Mouse (Mus musculus) liver, embryonic 12.5 days (tissue): ENCODE data around the gene Scgb2b26. TPM values are rescaled to one million over a fixed set of nuclear protein-coding genes. Genes with fewer than 3 reads are reported as not detected.
"Not testable (repeated sequence)": the region's sequence is repeated elsewhere in the genome, so short reads cannot be mapped to it uniquely, and the experiment has no call there.

Source experiments
- ATAC-seq: fragments of 200-750 bp; cut with Nextera tagmentation; 2 replicates; pipeline ENCODE4 v1.8.0; 2017; ENCODE audit warnings: moderate number of reproducible peaks, mild to moderate bottlenecking, moderate library complexity
- H3K27ac ChIP-seq: fragments of 300-500 bp; sonication (generic); 2 replicates; pipeline ENCODE4 v1.5.1; 2016; ENCODE audit warnings: mild to moderate bottlenecking
- H3K27me3 ChIP-seq: fragments of 300-500 bp; sonication (generic); replicated peaks from 2 replicates; pipeline ENCODE4 v1.6.1; 2016; ENCODE audit warnings: mild to moderate bottlenecking, moderate library complexity
- H3K36me3 ChIP-seq: fragments of 300-500 bp; sonication (generic); 2 replicates; pipeline ENCODE4 v1.6.1; 2016; ENCODE audit warnings: mild to moderate bottlenecking, moderate library complexity
- H3K4me1 ChIP-seq: fragments of 300-500 bp; sonication (generic); 2 replicates; pipeline ENCODE4 v1.6.1; 2016
- H3K4me2 ChIP-seq: fragments of 300-500 bp; sonication (generic); 2 replicates; pipeline ENCODE4 v1.6.1; 2016; ENCODE audit warnings: mild to moderate bottlenecking, moderate library complexity
- H3K4me3 ChIP-seq: fragments of 300-500 bp; sonication (generic); 2 replicates; pipeline ENCODE4 v1.5.1; 2016; ENCODE audit warnings: mild to moderate bottlenecking, moderate library complexity
- H3K9ac ChIP-seq: fragments of 300-500 bp; sonication (generic); 2 replicates; pipeline ENCODE4 v1.6.1; 2016; ENCODE audit warnings: mild to moderate bottlenecking, moderate library complexity
- H3K9me3 ChIP-seq: fragments of 300-500 bp; sonication (generic); replicated peaks from 2 replicates; pipeline ENCODE4 v1.6.1; 2016; ENCODE audit warnings: mild to moderate bottlenecking, moderate library complexity
- WGBS: fragments of 180-500 bp; shearing (Covaris S2); methylation state at CpG from one replicate; pipeline ENCODE4 v1.1.7; 2016; ENCODE audit not compliant: insufficient replicate concordance; 5-methylcytosine and 5-hydroxymethylcytosine counted together
- polyA plus RNA-seq: library from polyadenylated mRNA; unstranded; fragments of >200 nt; fragmentation: Nextera tagmentation; extraction: Ambion mirVana; gene quantifications from 2 replicates; pipeline ENCODE4 v1.2.1, GENCODE M21; 2016

Gene Scgb2b26
- not detected in 2 replicates for polyA plus RNA-seq

DNA sequence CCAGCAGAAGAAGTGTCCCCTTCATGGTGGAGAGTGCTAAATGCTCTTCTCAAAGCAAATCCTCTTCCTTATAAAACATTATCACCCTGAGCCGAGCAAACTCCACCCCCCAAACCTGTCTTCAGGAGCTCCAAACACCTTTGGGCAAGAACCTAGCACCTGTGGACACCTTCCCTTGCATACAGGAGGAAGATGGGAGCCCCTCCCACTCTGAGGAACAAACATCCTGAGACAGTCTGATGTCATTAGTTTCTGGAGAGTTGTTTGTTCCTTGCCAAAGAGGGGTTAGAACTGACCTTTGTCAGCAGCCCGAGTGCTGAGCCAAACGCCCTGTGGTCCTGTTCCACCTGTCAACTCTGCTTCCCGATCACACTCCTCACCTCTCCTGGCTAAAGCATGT, at the start of gene Scgb2b26:
Gene Scgb2b26 (minus strand): TSS at position 101 of the 400 bp plus-strand sequence.
- 76% methylated on average over 4 of the region's 4 CpGs for WGBS
- no peaks in the 10 kb centered on the region for H3K36me3 ChIP-seq
- H3K9ac ChIP-seq: no peak within 1 kb of the TSS
- no peak within 1 kb of the TSS for H3K4me3 ChIP-seq
- H3K4me2 ChIP-seq: no peak within 1 kb of the TSS
- H3K27me3 ChIP-seq: no peaks in the 10 kb centered on the region
- H3K9me3 ChIP-seq: peaks cover 39% of the 10 kb centered on the region
- no peak for ATAC-seq
- H3K4me1 ChIP-seq: no peaks in the 10 kb centered on the region
- no peak within 1 kb of the TSS for H3K27ac ChIP-seq

DNA sequence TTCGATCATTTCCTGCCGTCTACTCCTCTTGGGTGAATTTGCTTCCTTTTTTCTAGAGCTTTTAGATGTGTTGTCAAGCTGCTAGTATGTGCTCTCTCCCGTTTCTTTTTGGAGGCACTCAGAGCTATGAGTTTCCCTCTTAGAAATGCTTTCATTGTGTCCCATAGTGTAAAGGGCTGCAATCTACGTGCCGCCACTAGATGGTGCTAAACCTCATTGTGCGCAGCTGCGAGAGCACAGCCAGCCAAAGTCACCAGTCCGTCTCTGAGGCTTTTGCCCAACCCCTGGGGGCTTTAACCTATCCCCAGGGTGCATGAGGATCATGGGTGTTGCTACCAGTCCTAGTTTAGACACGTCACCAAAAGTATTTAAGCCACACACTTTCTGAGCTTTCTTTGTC, 37.4 kb upstream of the Scgb2b26 start:
- WGBS: 19% methylated on average over 8 of the region's 9 CpGs
- not testable (repeated sequence) for H3K36me3 ChIP-seq, H3K4me3 ChIP-seq, H3K9me3 ChIP-seq, H3K9ac ChIP-seq, H3K27ac ChIP-seq, H3K4me2 ChIP-seq, ATAC-seq, H3K27me3 ChIP-seq, H3K4me1 ChIP-seq

DNA sequence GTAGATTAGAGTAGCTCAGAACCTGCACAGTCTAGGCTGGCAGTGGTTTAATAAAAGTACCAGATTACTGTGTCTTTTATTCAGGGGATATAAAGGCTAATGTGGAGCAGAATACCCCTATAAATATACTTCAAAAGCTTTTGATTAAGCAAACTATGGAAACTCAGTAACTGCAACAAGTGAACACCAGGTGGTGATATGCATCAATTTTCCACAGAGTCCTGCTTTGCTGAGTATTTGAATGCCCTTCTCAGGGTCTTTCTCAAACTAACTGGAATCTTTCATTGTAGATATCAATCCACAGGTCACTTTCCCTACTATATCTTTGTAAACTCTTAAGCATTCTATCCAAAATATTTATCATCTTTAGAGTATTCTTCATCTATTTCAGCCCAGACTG, 41.9 kb downstream of the Scgb2b26 start:
- no peak for ATAC-seq
- Histone ChIP-seq H3K4me2 (no peak overlapping the region), H3K9me3 (peaks cover 22% of the 10 kb centered on the region), H3K4me1 (no peaks in the 10 kb centered on the region), H3K36me3 (no peaks in the 10 kb centered on the region), H3K9ac (no peak overlapping the region), H3K27me3 (no peaks in the 10 kb centered on the region), H3K4me3 (no peak overlapping the region), H3K27ac (no peak overlapping the region)

DNA sequence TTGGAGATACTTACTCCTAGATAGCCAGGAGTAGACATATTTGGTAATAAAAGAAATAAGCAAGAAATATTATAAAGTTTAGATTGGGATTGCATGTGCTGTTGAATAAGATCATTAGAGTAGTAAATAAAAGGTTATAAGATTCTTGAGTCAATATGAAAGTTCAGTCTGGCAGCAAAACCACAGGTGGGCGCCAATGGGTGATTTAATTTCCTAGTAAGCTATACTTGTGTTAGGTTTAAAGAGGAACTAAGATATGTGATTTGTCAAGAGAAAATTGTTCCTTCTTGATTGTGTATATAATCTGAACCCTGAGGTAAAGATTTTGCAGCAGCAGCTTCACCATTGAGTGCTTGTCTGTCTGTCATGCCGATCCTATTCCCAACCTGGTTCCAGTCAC, 44.0 kb downstream of the Scgb2b26 start:
- 56% methylated on average over 2 of the region's 2 CpGs for WGBS
- no peak for ATAC-seq
- H3K4me1 ChIP-seq: no peaks in the 10 kb centered on the region

DNA sequence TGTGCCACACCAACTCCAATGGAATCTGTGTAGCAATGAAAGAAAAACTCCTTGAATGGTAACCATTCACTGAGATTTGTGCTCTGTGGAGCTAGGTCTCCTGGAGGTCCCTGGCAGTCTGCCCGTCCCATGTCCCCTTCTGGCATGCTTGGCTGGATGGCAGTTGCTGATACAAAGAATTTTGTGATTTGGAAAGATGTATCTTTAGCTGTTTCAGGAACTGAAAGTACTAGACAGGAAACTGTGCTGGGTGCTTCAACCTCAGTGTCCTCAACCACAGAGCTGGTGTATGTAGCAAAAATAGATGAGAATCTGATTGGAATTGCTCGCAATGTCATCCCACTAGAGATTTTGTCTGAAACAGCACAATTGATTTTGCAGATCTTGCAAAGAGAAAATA, 44.8 kb downstream of the Scgb2b26 start:
- Histone ChIP-seq H3K27ac (no peak overlapping the region), H3K27me3 (no peaks in the 10 kb centered on the region), H3K4me1 (no peaks in the 10 kb centered on the region), H3K36me3 (no peaks in the 10 kb centered on the region), H3K9ac (no peak overlapping the region), H3K9me3 (peaks cover 22% of the 10 kb centered on the region), H3K4me3 (no peak overlapping the region), H3K4me2 (no peak overlapping the region)
- WGBS: 42% methylated on average over 2 of the region's 2 CpGs
- ATAC-seq: no peak

More for the DNA sequence above, 44.0 kb downstream of the Scgb2b26 start:
- Histone ChIP-seq H3K9ac (no peak overlapping the region), H3K27me3 (no peaks in the 10 kb centered on the region), H3K4me3 (no peak overlapping the region), H3K27ac (no peak overlapping the region), H3K36me3 (no peaks in the 10 kb centered on the region), H3K4me2 (no peak overlapping the region), H3K9me3 (peaks cover 22% of the 10 kb centered on the region)

Other genes with a start within 250 kb of the Scgb2b26 start
- gene Scgb2b24, start 205.7 kb downstream of the Scgb2b26 start, polyA plus RNA-seq: not detected in 2 replicates
- not detected in 2 replicates for gene Scgb1b24, start 201.2 kb downstream of the Scgb2b26 start, polyA plus RNA-seq
- gene Scgb2b27, start 68.9 kb upstream of the Scgb2b26 start, polyA plus RNA-seq: not detected in 2 replicates
- gene Scgb1b27, start 76.4 kb upstream of the Scgb2b26 start, polyA plus RNA-seq: not detected in 2 replicates
- gene Scgb1b30, start 150.4 kb upstream of the Scgb2b26 start, polyA plus RNA-seq: not detected in 2 replicates
- gene Wtip, start 188.2 kb upstream of the Scgb2b26 start, polyA plus RNA-seq: 1.5 TPM in 2 replicates
- gene Uba2, start 224.6 kb upstream of the Scgb2b26 start, polyA plus RNA-seq: 165 and 174 TPM in 2 replicates